Mouse (Mus musculus) megakaryocyte, embryonic 14.5 days (primary cell): ENCODE results near the gene Dclk1.

Source experiments
- FLI1 ChIP-seq: IDR thresholded peaks from 2 replicates; pipeline ENCODE4 v1.6.1; 2012; ENCODE audit warnings: low read length, inconsistent platforms, mixed read lengths
- GATA1 ChIP-seq: IDR thresholded peaks from 3 replicates; pipeline ENCODE4 v1.6.1; 2012; ENCODE audit warnings: mixed read lengths, low read length, inconsistent platforms, borderline replicate concordance

DNA sequence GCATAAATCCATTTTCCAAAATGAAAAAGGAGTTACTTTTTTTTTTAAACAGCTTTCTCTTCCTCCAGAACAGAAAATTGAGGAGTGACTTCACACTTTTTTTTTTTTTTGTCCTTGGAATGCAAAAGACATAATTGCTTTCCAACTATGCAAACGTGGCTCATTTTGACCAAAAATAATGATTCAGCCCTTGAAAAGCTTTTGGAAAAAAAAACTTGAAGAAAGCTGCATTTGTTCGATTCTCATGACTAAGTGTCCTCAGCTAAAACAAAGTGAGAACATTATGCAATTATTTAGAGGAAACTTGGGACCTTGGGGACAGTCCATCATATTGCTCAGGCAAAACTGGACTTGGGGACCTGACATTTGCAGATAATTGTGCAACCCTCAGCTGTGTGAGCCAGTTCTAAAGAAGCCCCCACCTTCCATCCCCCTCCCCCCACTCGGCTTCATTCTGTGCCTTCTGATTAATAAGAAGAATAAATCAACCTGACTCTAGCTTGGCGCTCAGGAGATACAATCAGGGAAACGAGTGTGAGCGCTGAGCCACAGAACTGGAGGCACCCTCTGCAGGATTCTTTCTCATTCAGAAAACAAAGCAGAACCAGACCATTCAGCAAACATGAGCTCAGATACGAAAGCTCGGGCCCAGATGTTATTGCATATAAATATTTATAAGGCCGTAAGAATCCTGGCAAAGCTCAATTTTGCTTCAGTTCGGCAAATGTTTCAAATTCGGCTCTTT is 329.6 kb downstream of the Dclk1 start:
- no peak for TF ChIP-seq GATA1
- no peak for TF ChIP-seq FLI1
